Mouse (Mus musculus) megakaryocyte, embryonic 14.5 days (primary cell): Measurements from ENCODE around the gene Dguok.

Experiments
- FLI1 ChIP-seq: IDR thresholded peaks from 2 replicates; pipeline ENCODE4 v1.6.1; 2012; ENCODE audit warnings: low read length, inconsistent platforms, mixed read lengths
- GATA1 ChIP-seq: IDR thresholded peaks from 3 replicates; pipeline ENCODE4 v1.6.1; 2012; ENCODE audit warnings: mixed read lengths, low read length, inconsistent platforms, borderline replicate concordance

DNA sequence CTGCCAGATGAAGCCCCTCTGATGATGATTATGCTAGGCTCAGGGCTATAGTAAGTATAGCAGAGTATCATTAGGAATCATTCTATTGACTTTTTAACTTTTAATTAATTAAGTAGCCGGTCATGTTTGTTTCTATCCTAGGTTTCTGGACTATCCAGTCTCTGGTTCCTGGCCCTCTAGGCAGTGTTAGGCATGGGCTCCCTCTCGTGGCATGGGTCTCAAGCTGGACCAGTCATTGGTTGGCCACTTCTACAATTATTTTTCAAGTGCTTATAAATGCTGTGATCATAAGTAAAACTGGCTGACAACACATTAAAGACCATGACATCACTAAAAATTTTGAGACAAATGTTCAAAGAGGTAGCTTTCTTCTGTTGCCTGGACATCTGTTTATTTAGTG is 3.4 kb upstream of the Dguok start:
- TF ChIP-seq GATA1: no peak
- no peak for TF ChIP-seq FLI1
